Mouse (Mus musculus): ENCODE measurements at regions not wholly inside any gene's neighbourhood (a gene's known extent, or its start where the extent isn't known, plus 50 kb on each side); places are given as distances from the start of the nearest gene placed in this dataset.

GRCm38 (mm10) chr9:87964508-87964907 is 233.4 kb upstream of the Tbx18 start:
- TF ChIP-seq CTCF (IDR thresholded peaks at IDR 0.05; ENCODE audit: borderline replicate concordance, extremely low read depth, insufficient read depth, insufficient read length) = no peak
- TF ChIP-seq POLR2A (IDR thresholded peaks at IDR 0.05; ENCODE audit: borderline replicate concordance, extremely low read depth, insufficient read depth, insufficient read length, poor library complexity, severe bottlenecking) = no peak
